Mouse (Mus musculus) lung, postnatal 0 days (tissue): ENCODE results near the gene Plac1.

ENCODE experiments used
- CTCF ChIP-seq: IDR thresholded peaks from 2 replicates; pipeline ENCODE4 v1.5.1; 2016; ENCODE audit warnings: antibody characterized with exemption, mild to moderate bottlenecking
- EP300 ChIP-seq: IDR thresholded peaks from 2 replicates; pipeline ENCODE4 v1.6.1; 2016; ENCODE audit warnings: antibody characterized with exemption, mild to moderate bottlenecking, control low read depth

- TF ChIP-seq EP300 (no peak), CTCF (peak; percentile 68)
Observed at GRCm38 (mm10) chrX:53233689-53234088, 6.2 kb downstream of the Plac1 start.
